ENCODE assay signal across 9 mouse cellular contexts in the genomic region with DNA sequence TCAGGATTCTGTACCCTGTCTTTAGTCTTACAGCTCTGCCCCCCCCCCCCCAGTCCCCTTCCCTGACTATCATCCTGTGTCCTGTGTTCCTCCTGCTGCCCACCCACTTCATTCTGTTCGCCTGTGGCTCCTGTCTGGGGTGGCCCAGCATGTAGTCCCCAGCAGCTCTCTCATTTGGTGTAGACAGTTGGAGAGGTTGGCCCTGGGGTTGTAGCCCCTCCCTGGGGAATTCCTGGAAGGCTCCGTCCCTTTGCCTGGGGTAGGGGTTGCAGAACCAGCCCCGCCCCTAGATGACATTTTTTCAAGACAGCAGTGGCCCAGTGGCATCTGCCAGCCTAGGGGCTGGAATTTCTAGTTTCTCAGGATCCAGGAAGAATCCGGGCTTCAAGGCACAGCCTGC. TPM values are rescaled to one million over a fixed set of nuclear protein-coding genes. Genes with fewer than 3 reads are reported as not detected.
DNase-seq lines count a peak whose midpoint lies in the region; ATAC-seq and TF ChIP-seq lines count a peak whose summit lies in the region.
"Had no signal": no experiment of that assay in that cellular context is flagged by ENCODE, and none has a peak within 500 bp of the region (broad histone marks: within the 10 kb centered on the region; RNA-seq: fewer than 3 reads in every experiment).

No protein-coding gene starts in this region.

- H3K36me3 ChIP-seq in heart, embryonic 10.5 days: peaks cover 14% of the 10 kb centered on the region
- peaks cover 47% of the 10 kb centered on the region for H3K36me3 ChIP-seq in G1E (replicated peaks)
- H3K36me3 ChIP-seq in hindbrain, embryonic 10.5 days: peaks cover 28% of the 10 kb centered on the region
- H3K36me3 ChIP-seq in macrophage (ENCODE audit: inconsistent target): peaks cover 35% of the 10 kb centered on the region

- ATAC-seq in G1E (ENCODE audit: extremely low read depth, insufficient number of reproducible peaks, low FRiP score, poor library complexity, severe bottlenecking): no peak

- peak overlapping the region; percentile 91 for H3K27ac ChIP-seq in heart, embryonic 10.5 days
- peak overlapping the region; percentile 87; the same call in 1 of the 2 replicates for H3K27ac ChIP-seq in hindbrain, embryonic 10.5 days
- H3K27ac ChIP-seq in macrophage: peak overlapping the region; percentile 100

- TF ChIP-seq CTCF in G1E (IDR thresholded peaks at IDR 0.05; ENCODE audit: low read depth, low read length): no peak

- no peaks in the 10 kb centered on the region for H3K9me3 ChIP-seq in heart, embryonic 10.5 days
- no peaks in the 10 kb centered on the region for H3K9me3 ChIP-seq in G1E (replicated peaks)
- no peaks in the 10 kb centered on the region for H3K9me3 ChIP-seq in hindbrain, embryonic 10.5 days

- 23% methylated on average over 4 of the region's 4 CpGs for WGBS in heart, embryonic 10.5 days
- 29% methylated on average over 4 of the region's 4 CpGs for whole genome bisulfite sequencing in hindbrain, embryonic 10.5 days
- WGBS in macrophage (ENCODE audit: missing documents): 13% methylated on average over 4 of the region's 4 CpGs

- peaks cover 86% of the 10 kb centered on the region for H3K79me2 ChIP-seq in macrophage (ENCODE audit: inconsistent target)

- peak overlapping the region; percentile 92 for H3K4me3 ChIP-seq in heart, embryonic 10.5 days
- H3K4me3 ChIP-seq in G1E (ENCODE audit: low read depth, low read length): peak overlapping the region; percentile 88
- peak overlapping the region; percentile 69 for H3K4me3 ChIP-seq in hindbrain, embryonic 10.5 days
- peak overlapping the region; percentile 89 for H3K4me3 ChIP-seq in macrophage (ENCODE audit: inconsistent target)

- intact Hi-C loops in heart, postnatal 36 days (cut with DNase I): no loop called here
- intact Hi-C loops in left cerebral cortex, postnatal 25 days (cut with DNase I): no loop called here

- no peak for DNase-seq in heart, embryonic 10.5 days (ENCODE audit: low spot score)
- no peak for DNase-seq in heart, postnatal 36 days
- DNase-seq in G1E (ENCODE audit: low spot score): peak; percentile 41
- DNase-seq in hindbrain, embryonic 10.5 days (ENCODE audit: low spot score): no peak
- no peak for DNase-seq in right cerebral cortex, postnatal 14 days
- DNase-seq in left cerebral cortex, postnatal 25 days (ENCODE audit: low spot score in 2 of 2): no peak
- no peak for DNase-seq in cerebellum, adult 11 months
- DNase-seq: thymus, adult 18-20 months had no signal

- H3K4me1 ChIP-seq in heart, embryonic 10.5 days: peaks cover 88% of the 10 kb centered on the region
- peaks cover 85% of the 10 kb centered on the region for H3K4me1 ChIP-seq in G1E (ENCODE audit: insufficient read depth, low read depth, low read length)
- peaks cover 80% of the 10 kb centered on the region for H3K4me1 ChIP-seq in hindbrain, embryonic 10.5 days (replicated peaks)

- peaks cover 15% of the 10 kb centered on the region for H3K27me3 ChIP-seq in heart, embryonic 10.5 days (ENCODE audit: insufficient read depth, poor library complexity, severe bottlenecking)
- no peaks in the 10 kb centered on the region for H3K27me3 ChIP-seq in G1E (ENCODE audit: insufficient read depth, low read length)
- H3K27me3 ChIP-seq in hindbrain, embryonic 10.5 days (ENCODE audit: insufficient read depth, poor library complexity, severe bottlenecking): peaks cover 58% of the 10 kb centered on the region

RNA-seq across cellular contexts. Expression of a gene that starts 0.9 kb away (rescaled TPM):
- polyA plus RNA-seq in heart, embryonic 10.5 days (2016; fragmentation: Nextera tagmentation; extraction: Ambion mirVana): 10.3 and 12.8 TPM in 2 replicates
- total RNA-seq in heart, postnatal 36 days (2021): 10 to 100 TPM; 11.7 to 12.5 TPM
- total RNA-seq in G1E (2014; fragmentation: Nextera tagmentation): 14.3 and 14.4 TPM in 2 replicates
- 13.1 and 14.6 TPM in 2 replicates for total RNA-seq in G1E (2017)
- 46.7 and 48.2 TPM in 2 replicates for polyA plus RNA-seq in G1E (2012)
- polyA plus RNA-seq in hindbrain, embryonic 10.5 days (2016; fragmentation: Nextera tagmentation; extraction: Ambion mirVana): 9.2 and 12.9 TPM in 2 replicates
- 100 to 1,000 TPM in 19 of 26 experiments, 10 to 100 TPM in 7; 51.6 to 394 (median 199) TPM for total RNA-seq in macrophage (2018; cell fraction: chromatin; rRNA removed)
- total RNA-seq in macrophage (2018; cell fraction: cytosol; rRNA removed): 100 to 1,000 TPM; 134 to 406 (median 278) TPM
- total RNA-seq in macrophage (2018; cell fraction: nucleus; rRNA removed): 100 to 1,000 TPM; 143 to 724 (median 423) TPM
- polyA plus RNA-seq in macrophage (2018): 129 to 266 TPM (median 167 TPM) in 3 replicates
- 10 to 100 TPM; 39.3 to 41.1 TPM for total RNA-seq in left cerebral cortex, postnatal 25 days (2021)

RNA-seq across cellular contexts. Expression of a gene that starts 7.4 kb away (rescaled TPM):
- 1.1 and 1.4 TPM in 2 replicates for polyA plus RNA-seq in heart, embryonic 10.5 days (2016; fragmentation: Nextera tagmentation; extraction: Ambion mirVana)
- total RNA-seq in heart, postnatal 36 days (2021): under 1 TPM; 0.31 to 0.81 TPM
- total RNA-seq in G1E (2014; fragmentation: Nextera tagmentation): 2.0 TPM in 1 of 2 replicates, not detected in the other
- total RNA-seq in G1E (2017): 0.17 and 1.2 TPM in 2 replicates
- 0.52 and 0.65 TPM in 2 replicates for polyA plus RNA-seq in G1E (2012)
- 0.61 and 0.62 TPM in 2 replicates for polyA plus RNA-seq in hindbrain, embryonic 10.5 days (2016; fragmentation: Nextera tagmentation; extraction: Ambion mirVana)
- total RNA-seq in macrophage (2018; cell fraction: chromatin; rRNA removed): 1 to 10 TPM; 1.9 to 6.8 (median 4.2) TPM
- total RNA-seq in macrophage (2018; cell fraction: cytosol; rRNA removed): 1 to 10 TPM; 1.3 to 7.7 (median 3.5) TPM
- 10 to 100 TPM in 3 of 26 experiments, 1 to 10 TPM in 23; 1.6 to 12.0 (median 5.1) TPM for total RNA-seq in macrophage (2018; cell fraction: nucleus; rRNA removed)
- polyA plus RNA-seq in macrophage (2018): 1.5 to 9.8 TPM (median 2.5 TPM) in 3 replicates
- 1 to 10 TPM in 1 of 2 experiments, under 1 TPM in 1; 0.78 to 2.2 TPM for total RNA-seq in left cerebral cortex, postnatal 25 days (2021)

RNA-seq across cellular contexts. Expression of a gene that starts 7.9 kb away (rescaled TPM):
- polyA plus RNA-seq in heart, embryonic 10.5 days (2016; fragmentation: Nextera tagmentation; extraction: Ambion mirVana): 100 and 109 TPM in 2 replicates
- total RNA-seq in heart, postnatal 36 days (2021): 10 to 100 TPM; 60.4 to 67.1 TPM
- 36.7 and 39.2 TPM in 2 replicates for total RNA-seq in G1E (2014; fragmentation: Nextera tagmentation)
- 12.0 and 21.9 TPM in 2 replicates for total RNA-seq in G1E (2017)
- 142 and 193 TPM in 2 replicates for polyA plus RNA-seq in G1E (2012)
- 111 and 128 TPM in 2 replicates for polyA plus RNA-seq in hindbrain, embryonic 10.5 days (2016; fragmentation: Nextera tagmentation; extraction: Ambion mirVana)
- total RNA-seq in macrophage (2018; cell fraction: chromatin; rRNA removed): 100 to 1,000 TPM; 159 to 417 (median 247) TPM
- total RNA-seq in macrophage (2018; cell fraction: cytosol; rRNA removed): 10 to 100 TPM; 33.6 to 65.0 (median 46.9) TPM
- total RNA-seq in macrophage (2018; cell fraction: nucleus; rRNA removed): 100 to 1,000 TPM; 137 to 418 (median 259) TPM
- 33.1 to 54.6 TPM (median 42.5 TPM) in 3 replicates for polyA plus RNA-seq in macrophage (2018)
- 10 to 100 TPM; 23.5 to 28.4 TPM for total RNA-seq in left cerebral cortex, postnatal 25 days (2021)

RNA-seq across cellular contexts. Expression of a gene that starts 15.1 kb away (rescaled TPM):
- not detected in 2 replicates for polyA plus RNA-seq in heart, embryonic 10.5 days (2016; fragmentation: Nextera tagmentation; extraction: Ambion mirVana)
- total RNA-seq in heart, postnatal 36 days (2021): 1 to 10 TPM; 5.9 TPM
- total RNA-seq in G1E (2014; fragmentation: Nextera tagmentation) (not detected in 2 replicates), G1E (2017) (0.11 TPM in 1 of 2 replicates, not detected in the other)
- polyA plus RNA-seq in G1E (2012) (not detected in 2 replicates), macrophage (2018) (0.07 TPM in 1 of 3 replicates, not detected in the others)
- not detected in 2 replicates for polyA plus RNA-seq in hindbrain, embryonic 10.5 days (2016; fragmentation: Nextera tagmentation; extraction: Ambion mirVana)
- total RNA-seq in macrophage (2018; cell fraction: chromatin; rRNA removed): under 1 TPM in 2 of 26 experiments, not detected in 24; 0.16 to 0.71 TPM
- total RNA-seq in macrophage (2018; cell fraction: cytosol; rRNA removed): under 1 TPM in 18 of 26 experiments, not detected in 8; 0.03 to 0.17 (median 0.08) TPM
- 1 to 10 TPM in 1 of 26 experiments, under 1 TPM in 1, not detected in 24; 0.18 to 1.4 TPM for total RNA-seq in macrophage (2018; cell fraction: nucleus; rRNA removed)
- under 1 TPM; 0.92 to 0.96 TPM for total RNA-seq in left cerebral cortex, postnatal 25 days (2021)

RNA-seq across cellular contexts. Expression of a gene that starts 20.1 kb away (rescaled TPM):
- 105 and 117 TPM in 2 replicates for polyA plus RNA-seq in heart, embryonic 10.5 days (2016; fragmentation: Nextera tagmentation; extraction: Ambion mirVana)
- 10 to 100 TPM; 27.8 to 29.4 TPM for total RNA-seq in heart, postnatal 36 days (2021)
- total RNA-seq in G1E (2014; fragmentation: Nextera tagmentation) (29.7 and 65.2 TPM in 2 replicates), G1E (2017) (15.8 and 22.8 TPM in 2 replicates)
- polyA plus RNA-seq in G1E (2012) (88.9 and 96.2 TPM in 2 replicates), macrophage (2018) (12.9 to 17.0 TPM (median 15.3 TPM) in 3 replicates)
- 138 and 143 TPM in 2 replicates for polyA plus RNA-seq in hindbrain, embryonic 10.5 days (2016; fragmentation: Nextera tagmentation; extraction: Ambion mirVana)
- 10 to 100 TPM; 37.1 to 93.5 (median 67.0) TPM for total RNA-seq in macrophage (2018; cell fraction: chromatin; rRNA removed)
- total RNA-seq in macrophage (2018; cell fraction: cytosol; rRNA removed): 10 to 100 TPM; 14.6 to 29.0 (median 20.0) TPM
- 10 to 100 TPM; 20.2 to 46.0 (median 34.3) TPM for total RNA-seq in macrophage (2018; cell fraction: nucleus; rRNA removed)
- 10 to 100 TPM; 63.5 to 70.2 TPM for total RNA-seq in left cerebral cortex, postnatal 25 days (2021)
